Mouse (Mus musculus) midbrain, embryonic 10.5 days (tissue): ENCODE measurements around the gene Ttc5. TPM values are rescaled to one million over a fixed set of nuclear protein-coding genes. Genes with fewer than 3 reads are reported as not detected.
"Not testable (repeated sequence)": the region's sequence is repeated elsewhere in the genome, so short reads cannot be mapped to it uniquely, and the experiment has no call there.

Source experiments
- DNase-seq: peaks from one replicate; pipeline ENCODE4 v3.0.0-alpha.2; 2017; ENCODE audit warnings: low spot score
- H3K27ac ChIP-seq: fragments of 300-500 bp; sonication (generic); replicated peaks from 2 replicates; pipeline ENCODE4 v1.5.1; 2016; ENCODE audit warnings: mild to moderate bottlenecking
- H3K27me3 ChIP-seq: fragments of 300-500 bp; sonication (generic); 2 replicates; pipeline ENCODE4 v1.6.1; 2016; ENCODE audit warnings: low read depth, mild to moderate bottlenecking; ENCODE audit not compliant: poor library complexity, severe bottlenecking
- H3K36me3 ChIP-seq: fragments of 300-500 bp; sonication (generic); 2 replicates; pipeline ENCODE4 v1.6.1; 2016; ENCODE audit warnings: mild to moderate bottlenecking, moderate library complexity
- H3K4me1 ChIP-seq: fragments of 300-500 bp; sonication (generic); 2 replicates; pipeline ENCODE4 v1.6.1; 2016
- H3K4me3 ChIP-seq: fragments of 300-500 bp; sonication (generic); 2 replicates; pipeline ENCODE4 v1.5.1; 2016; ENCODE audit warnings: mild to moderate bottlenecking, moderate library complexity
- H3K9me3 ChIP-seq: fragments of 300-500 bp; sonication (generic); replicated peaks from 2 replicates; pipeline ENCODE4 v1.6.1; 2016; ENCODE audit warnings: mild to moderate bottlenecking
- WGBS: fragments of 180-500 bp; shearing (Covaris S2); methylation state at CpG from one replicate; pipeline ENCODE4 v1.1.7; 2016; 5-methylcytosine and 5-hydroxymethylcytosine counted together
- polyA plus RNA-seq: library from polyadenylated mRNA; unstranded; fragments of >200 nt; fragmentation: Nextera tagmentation; extraction: Ambion mirVana; gene quantifications from 2 replicates; pipeline ENCODE4 v1.2.1, GENCODE M21; 2016

Gene Ttc5
- polyA plus RNA-seq, 1 experiment from 2014 or later: 116 TPM

DNA sequence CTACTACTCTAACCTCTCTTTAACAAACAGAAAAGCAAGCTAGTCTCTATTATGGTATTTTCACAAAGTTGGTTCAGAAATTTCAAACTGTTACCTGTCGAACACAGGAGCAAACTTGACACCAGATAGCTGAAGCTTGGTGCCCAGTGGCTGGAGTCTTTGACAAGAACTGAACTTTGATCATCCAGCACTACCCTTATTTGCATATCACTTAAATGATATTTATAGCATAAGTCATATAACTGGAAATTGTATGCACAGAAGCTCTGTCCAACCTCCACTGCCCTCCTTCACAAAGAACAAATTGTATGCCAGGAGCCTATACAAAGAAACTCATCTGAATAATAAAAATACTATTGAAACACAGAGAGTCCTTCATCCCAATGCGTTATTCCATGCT is 43.7 kb downstream of the Ttc5 start:
- no peaks in the 10 kb centered on the region for H3K36me3 ChIP-seq
- no peak overlapping the region for H3K4me3 ChIP-seq
- DNase-seq: no peak
- no peaks in the 10 kb centered on the region for H3K4me1 ChIP-seq
- H3K27me3 ChIP-seq: no peaks in the 10 kb centered on the region
- H3K9me3 ChIP-seq: no peaks in the 10 kb centered on the region
- H3K27ac ChIP-seq: no peak overlapping the region
- WGBS: 81% methylated on average over 2 of the region's 2 CpGs

DNA sequence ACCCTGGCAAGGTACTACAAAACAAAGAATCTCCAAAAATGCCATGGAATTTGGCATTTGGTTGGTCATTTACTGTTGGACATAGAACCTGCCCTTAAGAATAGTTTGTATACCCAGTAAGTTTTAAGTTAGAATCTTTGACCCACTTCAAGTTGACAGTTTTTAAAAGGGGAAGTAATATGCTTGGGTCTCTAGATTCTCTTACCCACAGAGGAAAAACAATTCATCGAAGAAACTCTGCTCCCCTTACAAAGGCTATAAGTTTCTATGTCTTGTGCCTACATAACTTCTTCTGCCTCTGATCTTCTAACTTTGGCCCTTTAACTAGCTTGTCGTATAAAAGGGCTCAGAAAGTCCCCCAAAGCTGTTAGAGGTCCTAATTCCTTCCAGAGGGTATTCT is 45.0 kb downstream of the Ttc5 start:
- H3K36me3 ChIP-seq: no peaks in the 10 kb centered on the region
- no peaks in the 10 kb centered on the region for H3K4me1 ChIP-seq
- H3K27ac ChIP-seq: no peak overlapping the region
- no peak for DNase-seq
- WGBS: 72% methylated on average over 2 of the region's 2 CpGs
- no peaks in the 10 kb centered on the region for H3K9me3 ChIP-seq
- H3K27me3 ChIP-seq: no peaks in the 10 kb centered on the region
- H3K4me3 ChIP-seq: no peak overlapping the region

DNA sequence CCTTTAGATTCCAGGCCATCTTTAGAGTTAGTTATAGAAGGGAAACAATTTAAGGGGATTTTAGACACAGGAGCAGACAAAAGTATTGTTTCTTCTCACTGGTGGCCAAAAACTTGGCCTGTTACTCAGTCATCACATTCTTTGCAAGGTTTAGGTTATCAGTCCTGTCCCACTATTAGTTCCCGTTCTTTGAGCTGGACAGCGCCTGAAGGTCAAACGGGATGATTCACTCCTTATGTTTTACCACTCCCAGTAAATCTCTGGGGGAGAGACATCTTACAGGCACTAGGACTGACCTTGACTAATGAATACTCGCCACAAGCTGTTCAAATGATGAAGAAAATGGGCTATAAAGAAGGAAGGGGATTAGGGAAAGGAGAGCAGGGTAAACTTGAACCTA is 62.9 kb downstream of the Ttc5 start:
- not testable (repeated sequence) for DNase-seq, H3K27ac ChIP-seq, H3K4me1 ChIP-seq, H3K4me3 ChIP-seq, H3K27me3 ChIP-seq, H3K36me3 ChIP-seq
- 78% methylated on average over 4 of the region's 4 CpGs for WGBS
- H3K9me3 ChIP-seq: peaks cover 12% of the 10 kb centered on the region; the same call in 1 of the 2 replicates

DNA sequence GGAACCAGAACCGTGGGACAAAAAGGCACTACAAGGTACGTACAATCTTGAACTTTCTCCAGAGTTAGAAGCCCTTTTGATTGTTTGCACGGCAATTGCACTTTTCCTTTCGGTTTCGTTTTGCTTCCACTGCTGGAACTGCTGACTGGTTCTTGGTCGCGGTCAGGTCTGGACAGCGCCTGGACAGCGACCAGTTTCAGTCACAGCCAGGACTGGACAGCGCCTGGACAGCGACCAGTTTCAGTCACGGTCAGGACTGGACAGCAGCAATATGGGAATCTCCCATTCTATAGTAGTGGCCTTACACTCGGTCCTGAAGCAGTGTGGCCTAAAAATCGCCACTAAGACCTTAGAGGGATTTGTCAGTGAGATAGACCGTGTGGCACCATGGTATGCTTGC is 65.4 kb downstream of the Ttc5 start:
- not testable (repeated sequence) for H3K36me3 ChIP-seq, H3K27ac ChIP-seq, H3K4me1 ChIP-seq, H3K4me3 ChIP-seq, H3K27me3 ChIP-seq, DNase-seq
- peaks cover 12% of the 10 kb centered on the region; the same call in 1 of the 2 replicates for H3K9me3 ChIP-seq
- 92% methylated on average over 15 of the region's 15 CpGs for WGBS

Other genes with a start within 250 kb of the Ttc5 start
- not detected in 2 replicates for gene Olfr744, start 170.6 kb downstream of the Ttc5 start, polyA plus RNA-seq
- gene Olfr745, start 146.1 kb downstream of the Ttc5 start, polyA plus RNA-seq: not detected in 2 replicates
- gene Olfr746, start 138.4 kb downstream of the Ttc5 start, polyA plus RNA-seq: not detected in 2 replicates
- gene Olfr747, start 92.3 kb downstream of the Ttc5 start, polyA plus RNA-seq: not detected in 2 replicates
- gene Olfr748, start 78.1 kb downstream of the Ttc5 start, polyA plus RNA-seq: not detected in 2 replicates
- gene Olfr749, start 40.4 kb downstream of the Ttc5 start, polyA plus RNA-seq: not detected in 2 replicates
- not detected in 2 replicates for gene Ccnb1ip1, start 22.2 kb upstream of the Ttc5 start, polyA plus RNA-seq
- gene Parp2, start 22.3 kb upstream of the Ttc5 start, polyA plus RNA-seq: 70.3 and 74.5 TPM in 2 replicates
- gene Tep1, start 85.0 kb upstream of the Ttc5 start, polyA plus RNA-seq: 3.9 and 5.0 TPM in 2 replicates
- gene Klhl33, start 112.0 kb upstream of the Ttc5 start, polyA plus RNA-seq: 0.12 and 0.14 TPM in 2 replicates
- gene Osgep, start 139.4 kb upstream of the Ttc5 start, polyA plus RNA-seq: 192 TPM in 2 replicates
- 412 and 447 TPM in 2 replicates for gene Apex1, start 139.4 kb upstream of the Ttc5 start, polyA plus RNA-seq
- gene Pip4p1, start 145.3 kb upstream of the Ttc5 start, polyA plus RNA-seq: 50.4 and 55.6 TPM in 2 replicates
- 73.9 and 85.1 TPM in 2 replicates for gene Pnp, start 145.6 kb upstream of the Ttc5 start, polyA plus RNA-seq
- gene Gm49342, start 159.0 kb upstream of the Ttc5 start, polyA plus RNA-seq: not detected in 2 replicates
- gene Pnp2, start 170.5 kb upstream of the Ttc5 start, polyA plus RNA-seq: 0.15 and 0.78 TPM in 2 replicates
- gene Rnase10, start 222.2 kb upstream of the Ttc5 start, polyA plus RNA-seq: not detected in 2 replicates